Mouse (Mus musculus) limb, embryonic 14.5 days (tissue): ENCODE measurements at regions not wholly inside any gene's neighbourhood (a gene's known extent, or its start where the extent isn't known, plus 50 kb on each side); places are given as distances from the start of the nearest gene placed in this dataset.

Source experiments
- ATAC-seq: fragments of 200-750 bp; cut with Nextera tagmentation; 2 replicates; pipeline ENCODE4 v1.8.0; 2017; ENCODE audit warnings: low read depth, moderate number of reproducible peaks, moderate TSS enrichment; ENCODE audit not compliant: low FRiP score
- DNase-seq: peaks from one replicate; pipeline ENCODE4 v3.0.0-alpha.2; 2015; ENCODE audit warnings: low spot score
- H3K27ac ChIP-seq: fragments of 300-500 bp; sonication (generic); replicated peaks from 2 replicates; pipeline ENCODE4 v1.5.1; 2014; ENCODE audit warnings: low read depth, mild to moderate bottlenecking, low read length, moderate library complexity, mixed read lengths
- H3K27me3 ChIP-seq: fragments of 300-500 bp; sonication (generic); 2 replicates; pipeline ENCODE4 v1.6.1; 2014; ENCODE audit warnings: low read length, mixed read lengths; ENCODE audit not compliant: control insufficient read depth, insufficient read depth
- H3K36me3 ChIP-seq: fragments of 300-500 bp; sonication (generic); 2 replicates; pipeline ENCODE4 v1.6.1; 2014; ENCODE audit warnings: mild to moderate bottlenecking, low read length, moderate library complexity, mixed read lengths; ENCODE audit not compliant: control insufficient read depth, insufficient read depth
- H3K4me1 ChIP-seq: fragments of 300-500 bp; sonication (generic); 2 replicates; pipeline ENCODE4 v1.6.1; 2014; ENCODE audit warnings: antibody characterized with exemption, low read length, mixed read lengths; ENCODE audit not compliant: control insufficient read depth, insufficient read depth
- H3K4me2 ChIP-seq: fragments of 300-500 bp; sonication (generic); replicated peaks from 2 replicates; pipeline ENCODE4 v1.6.1; 2014; ENCODE audit warnings: low read depth, mild to moderate bottlenecking, low read length, moderate library complexity; ENCODE audit not compliant: severe bottlenecking
- H3K4me3 ChIP-seq: fragments of 300-500 bp; sonication (generic); replicated peaks from 2 replicates; pipeline ENCODE4 v1.5.1; 2014; ENCODE audit warnings: low read length
- H3K9ac ChIP-seq: fragments of 300-500 bp; sonication (generic); 2 replicates; pipeline ENCODE4 v1.6.1; 2014; ENCODE audit warnings: mild to moderate bottlenecking, low read depth, low read length, moderate library complexity; ENCODE audit not compliant: severe bottlenecking
- H3K9me3 ChIP-seq: fragments of 300-500 bp; sonication (generic); 2 replicates; pipeline ENCODE4 v1.6.1; 2016; ENCODE audit warnings: low read length; ENCODE audit not compliant: control insufficient read depth
- POLR2A ChIP-seq: fragments of 200-500 bp; IDR thresholded peaks from 2 replicates; pipeline ENCODE4 v1.8.0; 2012; ENCODE audit warnings: inconsistent platforms, mild to moderate bottlenecking, moderate library complexity, borderline replicate concordance; ENCODE audit not compliant: insufficient read depth, insufficient read length; ENCODE audit errors: extremely low read depth
- WGBS: fragments of 180-500 bp; shearing (Covaris S2); extraction: QIAGEN DNeasy Blood & Tissue Kit; methylation state at CpG from one replicate; pipeline ENCODE4 v1.1.7; 2014; 5-methylcytosine and 5-hydroxymethylcytosine counted together

DNA sequence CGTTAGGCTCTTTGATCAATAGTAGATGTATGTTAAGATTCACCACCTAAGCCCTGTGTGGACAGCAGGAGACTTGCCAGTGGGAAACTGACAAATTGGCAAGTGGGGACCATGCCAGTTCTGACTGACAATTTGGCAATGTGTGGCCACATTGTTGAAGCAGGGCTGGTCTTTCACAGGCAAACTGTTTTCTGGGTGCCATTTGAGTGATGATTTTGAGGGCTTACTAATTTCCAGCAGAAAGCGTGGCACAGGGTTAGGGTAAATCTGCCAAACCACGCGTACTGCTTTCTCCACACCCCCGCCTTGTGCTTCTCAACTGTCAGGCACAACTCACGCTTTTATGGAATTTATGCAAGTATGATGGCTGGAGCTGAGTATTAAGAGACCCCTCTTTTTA lies 91.2 kb upstream of the Trpm3 start:
- H3K27me3 ChIP-seq, result no peaks in the 10 kb centered on the region
- H3K4me3 ChIP-seq, result no peak overlapping the region
- 66% methylated on average over 6 of the region's 6 CpGs for WGBS
- no peak overlapping the region for H3K27ac ChIP-seq
- H3K9me3 ChIP-seq, result no peaks in the 10 kb centered on the region
- no peaks in the 10 kb centered on the region for H3K36me3 ChIP-seq
- DNase-seq, result no peak
- H3K9ac ChIP-seq, result no peak overlapping the region
- TF ChIP-seq POLR2A, result no peak
- no peak for ATAC-seq
- no peaks in the 10 kb centered on the region for H3K4me1 ChIP-seq
- no peak overlapping the region for H3K4me2 ChIP-seq

DNA sequence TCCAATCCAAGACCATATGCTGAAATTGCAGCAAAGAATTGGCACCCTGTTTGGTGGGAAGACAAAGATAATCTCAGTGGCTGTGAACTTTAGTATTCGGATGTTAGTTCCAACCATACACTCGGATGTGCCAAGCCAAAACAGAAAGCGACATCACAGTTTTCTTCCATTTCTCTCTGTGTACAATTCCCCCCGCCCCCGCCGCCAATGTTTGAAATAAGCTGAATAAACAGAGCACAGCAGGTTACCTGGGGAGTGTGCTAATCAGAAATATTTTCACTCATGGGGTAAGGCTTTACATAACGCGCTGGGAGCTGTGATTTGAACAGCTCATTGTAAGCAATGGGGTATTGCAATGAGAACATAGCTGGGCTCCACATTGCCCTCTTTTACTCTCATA lies 72.5 kb upstream of the Trpm3 start:
- Histone ChIP-seq H3K36me3 (no peaks in the 10 kb centered on the region), H3K4me1 (no peaks in the 10 kb centered on the region), H3K27ac (no peak overlapping the region), H3K4me2 (no peak overlapping the region), H3K9me3 (no peaks in the 10 kb centered on the region), H3K4me3 (no peak overlapping the region), H3K9ac (no peak overlapping the region), H3K27me3 (no peaks in the 10 kb centered on the region)
- ATAC-seq (no peak), DNase-seq (no peak)
- no peak for TF ChIP-seq POLR2A
- WGBS, result 92% methylated on average over 8 of the region's 8 CpGs

GRCm38 (mm10) chr19:22070246-22071030 lies 68.4 kb upstream of the Trpm3 start:
- H3K4me3 ChIP-seq, result no peak overlapping the region
- no peaks in the 10 kb centered on the region for H3K36me3 ChIP-seq
- 82% methylated on average over 15 of the region's 15 CpGs for WGBS
- ATAC-seq (no peak), DNase-seq (no peak)
- TF ChIP-seq POLR2A, result no peak
- no peak overlapping the region for H3K9ac ChIP-seq
- H3K4me1 ChIP-seq, result no peaks in the 10 kb centered on the region
- no peak overlapping the region for H3K27ac ChIP-seq
- H3K9me3 ChIP-seq, result no peaks in the 10 kb centered on the region
- no peaks in the 10 kb centered on the region for H3K27me3 ChIP-seq
- H3K4me2 ChIP-seq, result no peak overlapping the region

DNA sequence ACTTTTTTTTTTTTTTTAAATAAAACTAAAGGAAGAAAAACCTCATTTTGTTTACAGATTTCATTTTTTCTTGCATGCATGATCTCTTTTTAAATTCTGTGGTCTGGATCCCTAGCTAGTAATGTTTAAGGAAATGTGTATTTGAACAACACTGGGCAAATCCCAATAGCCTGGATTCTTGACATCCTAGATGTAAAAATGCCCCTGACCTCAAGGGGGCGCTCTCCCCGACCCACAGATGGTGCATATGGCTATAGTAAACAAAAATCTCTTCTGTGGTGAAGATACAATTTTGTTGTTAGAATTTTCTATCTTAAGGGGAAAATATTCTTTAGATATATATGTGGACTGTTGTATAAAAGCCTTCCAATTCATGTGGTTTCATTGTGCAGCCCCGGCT lies 67.1 kb upstream of the Trpm3 start:
- Histone ChIP-seq H3K9ac (no peak overlapping the region), H3K4me3 (no peak overlapping the region), H3K4me2 (no peak overlapping the region), H3K27me3 (no peaks in the 10 kb centered on the region), H3K27ac (no peak overlapping the region), H3K36me3 (no peaks in the 10 kb centered on the region), H3K4me1 (no peaks in the 10 kb centered on the region), H3K9me3 (no peaks in the 10 kb centered on the region)
- no peak for TF ChIP-seq POLR2A
- ATAC-seq, result no peak
- 27% methylated on average over 3 of the region's 3 CpGs for WGBS
- no peak for DNase-seq

DNA sequence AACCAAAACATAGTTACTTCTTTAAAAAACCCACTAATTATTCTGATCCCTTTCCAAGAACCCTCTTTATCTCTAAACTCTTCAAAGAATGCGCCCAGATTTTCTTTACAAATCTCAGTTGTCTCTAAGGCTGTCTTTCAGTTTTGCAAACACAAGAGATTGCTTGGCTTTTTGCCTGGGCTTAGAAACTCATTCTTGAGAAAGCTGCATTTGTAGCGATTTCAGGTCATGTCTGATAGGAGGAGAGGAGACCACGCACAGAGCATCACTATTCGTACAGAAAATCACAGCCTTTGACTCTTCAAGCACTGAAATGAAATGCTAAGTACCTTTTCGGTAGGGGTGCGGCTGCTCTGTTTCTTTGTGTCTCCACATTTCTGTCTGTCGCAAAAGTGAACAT lies 64.8 kb upstream of the Trpm3 start:
- ATAC-seq (no peak), DNase-seq (no peak)
- H3K4me2 ChIP-seq, result no peak overlapping the region
- H3K9me3 ChIP-seq, result no peaks in the 10 kb centered on the region
- no peak overlapping the region for H3K4me3 ChIP-seq
- TF ChIP-seq POLR2A, result no peak
- no peak overlapping the region for H3K9ac ChIP-seq
- 89% methylated on average over 7 of the region's 7 CpGs for WGBS
- no peaks in the 10 kb centered on the region for H3K4me1 ChIP-seq
- H3K27ac ChIP-seq, result no peak overlapping the region
- H3K36me3 ChIP-seq, result no peaks in the 10 kb centered on the region
- no peaks in the 10 kb centered on the region for H3K27me3 ChIP-seq
